Mouse (Mus musculus) cortical plate, adult 2 months (tissue): ENCODE measurements around the gene Tm9sf1.

ENCODE experiments used
- CTCF ChIP-seq: fragments of 200-500 bp; IDR thresholded peaks from 2 replicates; pipeline ENCODE4 v1.5.1; 2011; ENCODE audit warnings: mild to moderate bottlenecking, control low read depth, low read length; ENCODE audit not compliant: insufficient read depth; ENCODE audit errors: extremely low read depth
- POLR2A ChIP-seq: fragments of 200-500 bp; IDR thresholded peaks from 2 replicates; pipeline ENCODE4 v1.6.1; 2011; ENCODE audit warnings: mild to moderate bottlenecking, low read length, control low read depth; ENCODE audit not compliant: insufficient read depth; ENCODE audit errors: extremely low read depth

- no peak for TF ChIP-seq CTCF
- no peak for TF ChIP-seq POLR2A
Observed at GRCm38 (mm10) chr14:55672741-55673060, 29.1 kb upstream of the Tm9sf1 start.
